Mouse (Mus musculus): Measurements from ENCODE around the gene Myf5.

The Myf5 gene

DNA sequence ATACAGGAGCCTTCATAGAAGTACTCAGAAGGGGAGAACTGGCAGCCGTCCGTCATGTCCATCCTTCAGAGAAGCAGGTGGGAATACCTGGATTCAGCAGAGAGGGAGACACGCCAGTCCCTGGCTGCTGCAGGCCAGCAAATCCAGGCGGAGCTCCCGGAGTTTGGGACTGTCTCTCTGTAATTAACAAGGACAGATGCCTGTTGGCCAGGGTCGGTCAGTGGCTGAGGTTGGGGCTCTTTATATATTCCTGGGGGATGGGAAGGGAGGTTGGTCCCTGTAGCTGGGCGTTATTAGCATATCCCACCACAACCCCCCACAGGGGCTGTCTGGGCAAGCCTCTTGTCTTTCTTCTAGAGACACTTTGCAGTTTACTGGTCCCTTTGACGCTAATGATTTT is at the start of gene Myf5:
Myf5 (minus strand) TSS at position 265 of the 400 bp plus-strand sequence.
- DNase-seq (ENCODE audit: low read depth, low spot score) = no peak

DNA sequence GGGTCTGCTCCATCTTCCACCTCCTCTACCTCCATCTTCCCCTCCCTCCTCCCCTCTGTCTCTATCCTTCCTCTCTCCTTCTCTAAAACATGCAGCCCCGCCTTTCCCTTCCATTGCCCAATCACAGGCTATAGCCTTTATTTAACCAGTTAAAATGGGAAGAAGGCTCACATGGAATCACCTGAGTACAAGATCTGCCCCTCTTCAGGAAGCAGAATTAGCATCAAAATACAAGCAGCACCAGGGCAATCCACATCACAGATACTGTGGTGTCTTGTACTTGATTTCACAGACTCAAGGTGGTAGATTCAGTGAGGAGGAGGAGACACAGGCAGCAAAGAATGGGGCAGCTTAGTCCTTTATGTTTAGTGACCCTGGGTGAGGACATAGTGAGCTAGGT is 42.8 kb upstream of the Myf5 start:
- peak; percentile 55 for DNase-seq (ENCODE audit: low read depth, low spot score)

DNA sequence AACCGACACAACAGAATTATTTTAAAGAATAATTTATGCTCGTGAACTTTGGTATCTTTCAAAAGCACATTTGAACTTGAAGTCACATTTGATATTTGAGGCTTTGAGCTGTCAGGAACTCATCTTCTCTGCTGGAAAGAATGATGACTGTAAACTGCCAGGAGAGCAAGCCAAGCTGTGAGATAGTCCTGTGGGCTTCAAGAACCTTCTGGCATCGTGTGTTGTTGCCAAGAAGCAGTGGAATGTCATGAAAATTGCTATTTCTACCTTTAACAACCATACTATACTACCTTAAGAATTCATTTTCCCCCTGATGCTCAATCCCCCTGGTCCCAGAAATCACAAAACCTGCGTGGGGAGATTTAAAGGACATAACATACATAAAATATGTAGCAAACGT is 33.3 kb upstream of the Myf5 start:
- DNase-seq (ENCODE audit: low read depth, low spot score) = no peak

DNA sequence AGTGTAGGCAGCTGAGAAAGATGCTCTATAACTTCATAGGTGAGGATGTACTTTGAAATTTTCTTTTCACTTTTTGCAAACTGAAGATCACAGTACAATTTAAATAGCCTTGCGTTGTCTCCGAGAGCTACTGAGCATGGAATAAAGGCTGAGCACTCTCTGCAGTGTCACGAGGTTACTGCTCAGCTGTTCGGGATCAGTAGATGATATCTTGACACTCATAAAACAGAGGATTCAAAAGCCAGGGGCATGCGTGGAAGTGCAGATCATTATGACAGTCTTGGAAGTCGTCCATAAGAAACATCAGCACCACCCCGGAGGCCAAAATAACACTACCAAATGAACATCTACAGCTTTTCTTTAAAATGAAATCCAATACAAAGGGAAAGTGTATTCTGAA is 30.7 kb upstream of the Myf5 start:
- no peak for DNase-seq (ENCODE audit: low read depth, low spot score)

DNA sequence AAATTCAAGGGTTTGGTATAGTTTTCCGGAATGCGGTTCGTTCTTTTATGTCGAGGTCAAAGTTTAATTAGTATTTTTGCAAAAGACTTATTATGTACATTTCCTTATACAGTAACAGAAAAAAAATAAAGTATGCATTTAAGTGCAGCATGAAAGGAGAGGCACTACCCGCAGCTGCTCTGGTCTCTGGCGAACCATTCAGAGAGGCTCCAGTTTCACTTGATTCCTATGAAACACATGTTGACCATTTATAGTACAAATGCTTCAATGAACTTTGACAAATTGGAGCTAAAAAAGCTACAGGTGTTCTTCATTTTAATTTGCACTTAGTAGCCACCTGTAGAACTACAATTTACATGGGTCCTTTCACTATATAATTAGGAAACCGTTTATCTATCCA is 28.8 kb upstream of the Myf5 start:
- no peak for DNase-seq (ENCODE audit: low read depth, low spot score)

DNA sequence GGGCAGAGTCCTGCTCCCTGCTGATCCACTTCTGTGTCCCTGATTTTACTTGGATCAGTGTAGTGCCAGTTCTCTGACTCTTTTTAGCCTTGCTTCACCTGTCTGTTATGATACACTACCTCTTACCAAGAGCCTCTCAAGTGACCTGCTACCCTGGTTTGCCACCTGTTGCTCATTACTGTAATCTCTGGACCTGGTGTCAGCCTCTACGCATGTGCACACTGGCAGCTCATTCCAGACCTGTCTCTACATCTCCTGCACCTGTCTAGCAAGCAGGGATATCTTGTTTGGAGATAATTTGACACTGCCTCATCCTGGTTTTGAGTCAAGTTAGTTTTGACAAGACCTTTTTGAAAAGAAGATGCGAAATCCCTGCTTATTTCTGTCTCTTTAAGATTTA is 20.5 kb upstream of the Myf5 start:
- no peak for DNase-seq (ENCODE audit: low read depth, low spot score)

DNA sequence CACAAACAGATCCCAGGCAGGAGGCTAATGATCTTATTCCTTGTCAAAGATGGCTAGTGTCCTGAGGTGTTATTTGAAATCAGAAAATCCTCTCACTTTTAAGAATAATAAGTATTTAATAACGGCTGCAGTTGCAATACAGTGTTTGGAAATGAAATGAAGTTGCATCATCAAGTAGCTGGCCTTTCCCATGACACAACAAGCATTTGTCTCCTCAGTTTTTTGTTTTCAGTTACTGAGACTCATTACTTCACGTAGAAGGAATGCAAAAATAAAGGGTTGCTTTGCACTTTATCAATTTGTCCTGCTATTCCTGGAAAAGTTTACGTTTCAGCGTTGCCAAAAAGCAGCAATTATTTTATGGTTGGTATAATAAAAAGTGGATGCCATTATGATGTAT is 17.5 kb upstream of the Myf5 start:
- no peak for DNase-seq (ENCODE audit: low read depth, low spot score)

DNA sequence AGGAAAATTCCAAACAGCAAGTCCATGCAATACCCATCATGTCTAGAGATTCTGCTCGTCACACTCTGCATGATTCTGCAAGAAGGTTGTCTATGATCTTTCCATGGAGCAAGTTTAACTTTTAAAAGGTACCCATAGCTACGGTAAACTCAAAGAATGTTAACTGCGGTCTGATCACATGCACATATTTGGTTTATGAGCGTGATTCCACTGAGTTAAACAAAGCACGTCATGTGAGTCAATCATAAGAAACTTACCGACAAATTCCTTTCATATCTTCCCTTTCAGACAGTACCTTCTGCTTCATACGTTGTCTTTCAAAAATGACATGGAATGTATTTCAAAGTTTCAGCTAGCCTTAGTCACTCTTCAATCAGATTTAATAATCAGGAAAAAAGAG is 16.3 kb upstream of the Myf5 start:
- DNase-seq (ENCODE audit: low read depth, low spot score) = no peak

DNA sequence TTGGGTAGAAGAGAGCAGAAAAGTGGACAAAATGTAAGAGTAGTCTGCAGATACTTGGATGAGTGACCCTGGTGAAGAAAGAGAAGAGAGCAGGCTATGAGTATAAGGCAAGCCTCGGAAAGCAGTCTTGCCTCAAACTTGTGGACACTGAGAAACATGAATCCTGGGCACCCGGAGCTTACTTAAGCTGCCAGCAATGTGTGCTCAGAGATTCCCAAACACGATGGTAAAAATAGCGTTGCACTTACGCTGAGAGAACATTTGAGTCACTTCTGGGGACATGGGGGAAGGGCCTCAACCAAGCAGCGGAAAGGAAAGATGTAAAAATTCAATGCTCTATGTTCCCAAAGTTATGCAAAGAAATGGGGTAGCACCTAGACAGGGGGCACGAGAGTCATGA is 13.7 kb upstream of the Myf5 start:
- no peak for DNase-seq (ENCODE audit: low read depth, low spot score)

DNA sequence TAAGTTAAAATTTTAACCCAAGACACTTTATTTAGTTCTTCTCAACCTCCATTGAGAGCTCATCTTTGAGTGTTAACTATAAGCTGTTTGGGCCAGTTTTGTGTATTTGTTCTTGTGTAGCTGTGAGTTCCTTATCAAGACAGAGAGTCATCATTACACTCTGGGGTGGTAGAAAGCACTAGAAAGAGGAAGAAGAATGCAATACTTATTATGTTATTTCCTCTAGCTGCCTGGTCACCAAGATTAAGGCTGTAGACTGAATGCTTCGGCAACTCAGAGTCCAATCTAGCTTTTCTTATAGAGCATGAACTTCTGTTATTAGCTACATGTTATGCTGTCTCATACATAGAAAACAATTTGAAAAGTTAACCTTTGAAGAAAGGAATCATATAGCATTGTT is 10.5 kb upstream of the Myf5 start:
- no peak for DNase-seq (ENCODE audit: low read depth, low spot score)

DNA sequence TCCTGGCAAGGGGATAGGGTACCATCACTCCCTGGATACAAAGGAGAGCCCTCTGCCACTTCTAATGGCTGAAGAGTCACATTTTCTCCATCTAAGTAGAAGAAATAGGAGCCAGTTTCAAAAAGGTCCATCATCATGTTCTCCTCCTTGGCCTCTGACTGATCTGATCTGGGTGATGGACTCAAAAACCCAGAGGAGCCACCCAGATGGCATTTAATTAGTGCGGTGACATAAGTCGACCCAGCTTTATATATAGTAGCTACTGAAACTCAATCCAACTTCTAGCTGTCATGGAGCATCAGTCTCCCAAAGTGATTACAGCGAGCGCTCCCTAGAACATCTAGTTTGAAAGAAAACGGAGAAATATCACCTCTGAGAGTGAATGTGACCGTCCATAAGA is 8.6 kb upstream of the Myf5 start, which contains the start of gene Myf6:
Myf6 (minus strand) TSS at position 170 of the 400 bp plus-strand sequence.
- DNase-seq (ENCODE audit: low read depth, low spot score) = no peak

DNA sequence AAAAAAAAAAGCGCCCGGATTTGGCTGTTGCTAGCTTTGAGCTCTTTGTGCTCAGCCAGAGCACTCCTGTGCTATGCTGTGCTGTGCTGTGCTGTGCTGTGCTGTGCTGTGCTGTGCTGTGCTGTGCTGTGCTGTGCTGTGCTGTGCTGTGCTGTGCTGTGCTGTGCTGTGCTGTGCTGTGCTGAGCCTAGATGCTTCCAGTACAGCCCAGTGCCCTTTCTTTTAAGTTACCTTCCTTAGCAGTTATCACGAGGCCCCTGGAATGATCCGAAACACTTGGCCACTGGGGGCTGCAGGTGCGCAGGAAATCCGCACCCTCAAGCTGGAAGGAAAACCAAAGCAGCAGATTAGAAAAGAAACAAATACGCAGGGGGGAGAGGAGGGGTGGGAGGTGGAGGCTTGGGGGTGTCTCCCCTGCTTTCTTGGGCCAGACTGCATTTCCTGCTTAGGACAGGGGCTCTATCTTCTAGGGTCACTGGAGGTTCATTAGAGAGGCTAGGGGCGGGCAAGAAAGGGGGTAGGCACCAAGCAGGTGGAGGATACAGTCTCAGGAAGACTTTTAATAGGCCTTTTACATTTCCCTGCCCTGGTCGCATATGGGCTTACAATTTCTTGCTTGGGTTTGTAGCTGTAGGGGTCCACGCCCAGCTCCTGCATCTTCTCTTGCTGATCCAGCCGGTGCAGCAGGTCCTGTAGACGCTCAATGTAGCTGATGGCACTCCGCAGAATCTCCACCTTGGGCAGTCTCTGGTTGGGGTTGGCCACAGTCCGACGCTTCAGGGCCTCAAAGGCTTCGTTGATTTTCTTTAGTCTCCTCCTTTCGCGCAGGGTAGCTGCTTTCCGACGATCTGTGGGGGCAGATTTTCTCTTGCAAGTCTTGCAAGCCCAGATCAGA is 7.9 kb upstream of the Myf5 start:
- DNase-seq (ENCODE audit: low read depth, low spot score) = peak; percentile 26

DNA sequence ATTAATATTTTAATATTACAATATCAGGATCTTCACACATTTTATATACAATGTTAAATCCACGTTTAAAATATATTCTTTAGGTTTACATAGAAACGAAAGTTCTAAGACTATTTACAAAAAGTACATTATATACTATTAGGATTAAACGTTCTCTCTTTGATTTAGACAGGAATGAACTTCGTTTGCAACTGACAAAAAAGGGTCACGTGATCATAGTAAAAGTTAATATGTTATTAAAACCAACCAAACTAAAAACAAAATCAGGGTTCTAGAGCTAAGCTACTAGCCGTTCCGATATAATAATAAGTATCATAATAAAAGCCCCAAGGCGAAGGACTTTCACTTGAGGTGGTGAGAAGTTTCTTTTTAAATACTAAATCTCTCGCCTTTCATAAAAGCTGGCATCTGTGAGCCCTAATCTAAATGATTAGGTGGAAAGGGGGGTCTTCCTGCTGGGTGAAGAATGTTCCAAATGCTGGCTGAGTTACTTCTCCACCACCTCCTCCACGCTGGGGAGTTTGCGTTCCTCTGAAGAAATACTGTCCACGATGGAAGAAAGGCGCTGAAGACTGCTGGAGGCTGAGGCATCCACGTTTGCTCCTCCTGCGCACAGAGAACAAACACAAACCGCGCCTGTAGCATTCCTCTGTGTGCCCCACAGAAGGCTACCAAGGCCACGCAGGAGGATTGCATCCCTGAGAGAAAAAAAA is 7.1 kb upstream of the Myf5 start:
- DNase-seq (ENCODE audit: low read depth, low spot score) = peak; percentile 31

DNA sequence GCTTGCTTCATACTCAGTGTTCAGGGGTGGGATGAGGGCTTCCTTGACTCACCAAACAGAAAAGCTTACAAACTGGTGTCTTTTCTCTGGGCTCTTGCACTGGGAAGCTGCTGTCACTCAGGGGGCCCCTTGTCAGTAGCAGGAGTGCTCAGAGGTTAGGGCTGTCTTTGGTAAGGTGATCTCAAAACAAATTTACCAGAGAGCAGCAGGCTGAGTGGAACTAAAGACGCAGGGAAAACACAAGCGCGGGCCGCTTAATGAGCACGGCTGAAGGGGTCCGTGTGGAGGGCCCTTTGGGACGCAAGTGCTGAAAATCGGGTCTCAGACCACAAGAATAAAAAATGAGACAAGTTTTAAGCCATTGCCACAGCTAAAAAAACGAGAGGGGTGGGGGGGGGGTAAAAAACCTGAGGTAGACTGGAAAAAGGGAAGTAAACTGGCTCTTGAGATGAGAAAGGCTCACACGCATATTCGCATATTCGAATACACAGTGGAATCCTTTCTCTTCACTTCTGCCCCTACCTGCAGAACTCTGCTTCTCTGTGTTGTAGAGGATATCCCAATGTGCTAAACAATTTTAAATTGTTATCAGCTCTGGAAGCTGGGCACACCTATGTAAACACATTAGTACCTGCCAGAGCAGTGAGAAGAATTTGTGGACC is 2.9 kb upstream of the Myf5 start:
- DNase-seq (ENCODE audit: low read depth, low spot score) = peak; percentile 33

DNA sequence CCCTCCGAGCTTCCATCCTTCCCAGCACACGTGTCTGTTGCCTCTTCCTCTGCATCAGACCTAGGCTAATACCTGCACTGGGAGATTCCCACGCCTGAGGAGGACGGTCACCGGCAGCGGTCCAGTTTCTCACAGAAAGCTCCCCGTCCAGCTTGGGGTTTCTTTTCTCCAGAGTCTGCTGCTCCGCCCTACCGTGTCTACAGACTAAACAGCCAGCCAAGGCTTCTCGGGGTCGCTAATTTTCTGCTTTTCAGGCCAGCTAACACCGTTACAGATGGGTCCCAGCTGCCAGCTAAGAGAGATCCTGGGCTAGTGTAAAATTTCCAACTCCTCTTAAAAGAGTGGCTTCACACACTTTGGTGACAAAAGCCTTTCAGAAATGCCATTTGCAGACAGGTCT is 836 bp upstream of the Myf5 start:
- no peak for DNase-seq (ENCODE audit: low read depth, low spot score)

DNA sequence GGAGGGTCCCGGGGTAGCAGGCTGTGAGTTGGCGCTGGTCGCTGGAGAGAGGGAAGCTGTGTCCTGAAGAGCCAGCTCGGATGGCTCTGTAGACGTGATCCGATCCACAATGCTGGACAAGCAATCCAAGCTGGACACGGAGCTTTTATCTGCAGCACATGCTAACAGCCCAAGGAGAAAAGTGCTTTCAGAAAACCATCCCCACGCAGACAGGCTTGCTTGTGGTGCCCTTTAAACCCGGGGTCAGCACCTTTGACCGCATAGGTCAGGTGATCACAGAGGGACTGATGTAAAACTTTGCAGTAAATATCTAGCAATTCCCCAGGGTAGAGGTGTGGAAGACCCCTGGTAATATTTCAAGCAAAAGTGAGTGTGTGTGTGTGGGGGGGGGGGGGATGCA is 1.9 kb downstream of the Myf5 start:
- no peak for DNase-seq (ENCODE audit: low read depth, low spot score)

DNA sequence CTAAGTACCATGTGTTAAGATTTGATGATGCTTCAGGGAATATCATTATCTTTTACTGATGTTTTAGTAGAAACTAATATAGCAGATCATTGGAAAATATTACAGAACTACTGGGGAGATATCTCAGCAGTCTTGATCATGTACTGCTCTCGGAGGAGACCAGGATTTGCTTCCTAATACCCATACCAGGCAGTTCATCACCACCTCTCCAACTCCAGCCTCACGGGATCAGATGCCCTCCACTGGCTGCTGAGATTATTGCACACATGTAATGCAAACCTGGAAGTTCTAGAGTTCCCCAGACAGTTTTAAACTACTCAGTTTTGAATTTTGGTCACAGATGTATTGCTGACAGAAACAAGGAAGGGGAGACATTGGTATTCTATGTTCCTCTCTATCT is 12.4 kb downstream of the Myf5 start:
- no peak for DNase-seq (ENCODE audit: low read depth, low spot score)

DNA sequence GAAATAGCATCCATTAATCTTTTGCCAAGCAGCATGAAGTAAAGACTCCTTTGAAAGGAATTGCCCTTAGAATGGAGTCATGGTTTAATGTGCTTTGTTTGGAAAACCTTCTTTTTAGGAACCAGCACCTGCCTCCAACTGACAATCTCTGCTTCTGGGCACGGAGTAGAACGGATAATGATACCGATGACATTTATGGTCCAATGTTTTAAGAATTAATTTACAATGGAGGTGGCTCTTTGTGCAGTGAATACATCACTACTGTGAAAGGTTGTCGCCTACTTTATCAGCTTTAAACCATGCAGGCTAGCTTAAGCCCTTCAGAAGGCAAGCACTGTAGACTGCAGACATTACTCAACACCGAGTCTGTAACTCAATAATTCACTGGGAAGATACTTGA is 14.2 kb downstream of the Myf5 start:
- DNase-seq (ENCODE audit: low read depth, low spot score) = no peak

DNA sequence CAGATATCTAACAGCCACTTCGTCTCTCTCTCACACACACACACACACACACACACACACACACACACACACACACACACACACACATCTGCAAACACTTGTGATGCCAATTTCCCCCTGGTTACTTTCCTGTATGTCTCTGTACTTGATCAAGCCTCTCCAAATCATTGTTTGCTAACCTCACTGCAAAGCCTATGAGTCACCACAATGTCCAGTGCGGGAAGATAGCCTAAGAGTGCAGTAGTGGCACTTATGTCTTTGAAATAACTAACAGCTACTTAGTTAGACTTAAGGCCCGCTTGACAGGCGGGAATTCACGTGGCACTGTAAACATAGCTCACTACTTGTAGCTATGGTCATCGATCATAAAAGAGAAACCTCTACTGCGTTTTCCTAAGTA is 18.1 kb downstream of the Myf5 start:
- no peak for DNase-seq (ENCODE audit: low read depth, low spot score)

DNA sequence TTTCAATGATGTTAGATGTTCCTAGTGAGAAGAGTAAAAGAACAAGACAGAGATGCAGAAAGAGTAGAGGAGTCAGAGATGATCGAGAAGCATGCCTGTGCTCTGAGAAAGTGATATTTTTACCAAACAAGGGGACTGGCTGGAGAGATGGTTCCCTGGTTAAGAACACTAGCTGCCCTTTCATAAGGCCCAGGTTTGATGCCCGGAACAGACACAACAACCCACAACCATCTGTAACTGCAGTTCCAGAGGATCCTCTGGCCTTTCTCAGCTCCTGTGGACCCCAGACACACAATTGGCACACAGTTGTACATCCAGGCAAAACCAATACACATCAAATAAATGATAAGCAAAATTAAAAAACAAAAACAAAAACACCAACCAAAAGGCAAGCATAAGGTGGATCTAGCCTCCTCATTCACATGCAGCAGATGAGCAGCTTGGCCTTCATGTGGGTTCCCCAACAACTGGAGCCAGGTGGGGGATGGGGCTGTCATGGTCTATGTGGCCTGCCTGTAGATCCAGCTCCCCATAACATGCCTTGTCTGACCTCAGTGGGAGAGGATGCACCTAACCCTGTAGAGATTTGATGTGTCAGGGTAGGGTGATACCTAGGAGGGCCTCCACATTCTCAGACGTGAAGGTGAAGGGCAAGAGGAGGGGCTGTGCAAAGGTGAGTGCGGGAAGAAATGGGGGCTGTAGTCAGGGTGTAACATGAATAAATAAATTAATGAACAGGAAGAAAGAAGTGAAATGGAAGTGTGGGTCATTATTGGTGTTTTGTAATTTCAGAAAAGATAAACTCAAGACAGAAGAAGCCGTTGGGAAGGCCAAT is 36.2 kb downstream of the Myf5 start:
- no peak for DNase-seq (ENCODE audit: low read depth, low spot score)

DNA sequence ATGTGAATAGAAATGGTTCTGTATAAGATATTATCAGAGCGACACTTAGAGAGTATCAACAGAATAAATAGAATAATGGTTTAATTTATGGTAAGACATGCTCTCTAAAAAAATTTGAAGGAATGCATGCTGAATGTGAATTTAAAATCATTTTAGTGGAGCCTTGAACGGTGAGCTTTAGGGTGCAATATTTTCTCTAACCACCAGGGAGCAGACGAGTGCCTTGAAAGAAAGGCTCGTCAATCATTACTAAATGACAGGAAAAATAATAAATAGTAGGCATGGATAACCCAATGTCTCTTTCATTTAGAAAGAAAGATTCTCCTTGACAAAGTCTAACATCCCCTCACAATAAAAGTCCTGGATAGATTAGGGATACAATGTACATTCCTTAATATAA is 43.2 kb downstream of the Myf5 start:
- peak; percentile 15 for DNase-seq (ENCODE audit: low read depth, low spot score)

DNA sequence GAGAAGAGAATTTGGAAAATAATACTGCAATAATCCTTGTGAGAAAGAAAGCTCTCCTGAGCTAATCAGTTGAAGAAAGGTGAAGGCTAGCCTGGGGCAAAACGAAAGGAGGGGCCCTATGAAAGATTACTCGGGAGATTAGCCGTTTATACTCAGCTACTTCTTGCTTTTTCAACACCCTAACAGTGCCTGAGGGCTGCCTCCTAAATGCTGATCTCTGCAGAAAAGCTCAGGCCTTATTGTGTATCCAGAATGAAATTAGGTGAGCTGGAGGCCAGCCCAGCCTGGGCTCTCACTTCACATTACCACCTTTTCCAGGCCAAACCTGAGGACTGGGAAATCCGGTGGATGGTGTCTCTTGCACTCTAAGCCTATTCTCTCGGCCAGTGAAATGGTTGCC is 49.0 kb downstream of the Myf5 start:
- DNase-seq (ENCODE audit: low read depth, low spot score) = no peak
